Mouse (Mus musculus) bone marrow, adult 2 months (tissue): ENCODE data around the gene Elovl3.

Experiments
- CTCF ChIP-seq: fragments of 200-500 bp; IDR thresholded peaks from 2 replicates; pipeline ENCODE4 v1.5.1; 2011; ENCODE audit warnings: low read length, control low read depth; ENCODE audit not compliant: control insufficient read depth, insufficient read depth
- POLR2A ChIP-seq: fragments of 200-500 bp; IDR thresholded peaks from 2 replicates; pipeline ENCODE4 v1.6.1; 2011; ENCODE audit warnings: low read depth, mild to moderate bottlenecking, control low read depth, low read length, borderline replicate concordance; ENCODE audit not compliant: control insufficient read depth

- TF ChIP-seq CTCF (no peak), POLR2A (no peak)
These were observed 37.6 kb upstream of the Elovl3 start for GRCm38 (mm10) chr19:46094144-46094543.
